Mouse (Mus musculus) stomach, embryonic 16.5 days (tissue): ENCODE results near the gene Prune2. TPM values are rescaled to one million over a fixed set of nuclear protein-coding genes. Genes with fewer than 3 reads are reported as not detected.

Experiments used
- ATAC-seq: fragments of 200-750 bp; cut with Nextera tagmentation; 2 replicates; pipeline ENCODE4 v1.8.0; 2017; ENCODE audit warnings: moderate number of reproducible peaks, moderate TSS enrichment; ENCODE audit not compliant: insufficient read depth, low FRiP score
- H3K27ac ChIP-seq: fragments of 300-500 bp; sonication (generic); 2 replicates; pipeline ENCODE4 v1.5.1; 2014; ENCODE audit warnings: low read length
- H3K27me3 ChIP-seq: fragments of 300-500 bp; sonication (generic); 2 replicates; pipeline ENCODE4 v1.6.1; 2014; ENCODE audit warnings: low read length, control low read depth, mixed read lengths; ENCODE audit not compliant: control insufficient read depth, insufficient read depth
- H3K36me3 ChIP-seq: fragments of 300-500 bp; sonication (generic); 2 replicates; pipeline ENCODE4 v1.6.1; 2014; ENCODE audit warnings: low read length; ENCODE audit not compliant: control insufficient read depth, insufficient read depth
- H3K4me1 ChIP-seq: fragments of 300-500 bp; sonication (generic); 2 replicates; pipeline ENCODE4 v1.6.1; 2014; ENCODE audit warnings: low read length, control low read depth, mixed read lengths; ENCODE audit not compliant: control insufficient read depth, insufficient read depth
- H3K4me2 ChIP-seq: fragments of 300-500 bp; sonication (generic); 2 replicates; pipeline ENCODE4 v1.6.1; 2014; ENCODE audit warnings: low read depth, low read length, mixed read lengths
- H3K4me3 ChIP-seq: fragments of 300-500 bp; sonication (generic); replicated peaks from 2 replicates; pipeline ENCODE4 v1.5.1; 2014; ENCODE audit warnings: mild to moderate bottlenecking, low read length
- H3K9ac ChIP-seq: fragments of 300-500 bp; sonication (generic); 2 replicates; pipeline ENCODE4 v1.6.1; 2014; ENCODE audit warnings: low read length
- H3K9me3 ChIP-seq: fragments of 300-500 bp; sonication (generic); replicated peaks from 2 replicates; pipeline ENCODE4 v1.6.1; 2016; ENCODE audit warnings: low read length, control low read depth; ENCODE audit not compliant: control insufficient read depth
- WGBS: fragments of 180-500 bp; shearing (Covaris S2); extraction: QIAGEN DNeasy Blood & Tissue Kit; methylation state at CpG from one replicate; pipeline ENCODE4 v1.1.7; 2014; 5-methylcytosine and 5-hydroxymethylcytosine counted together
- polyA plus RNA-seq: library from polyadenylated mRNA; unstranded; fragments of >200 nt; fragmentation: Nextera tagmentation; extraction: Ambion mirVana; gene quantifications from 2 replicates; pipeline ENCODE4 v1.2.1, GENCODE M21; 2015

The Prune2 gene
- polyA plus RNA-seq, 1 experiment from 2014 or later = 2.9 TPM

- H3K4me1 ChIP-seq = no peaks in the 10 kb centered on the region
- H3K27ac ChIP-seq = no peak overlapping the region
- H3K27me3 ChIP-seq = no peaks in the 10 kb centered on the region
- H3K9ac ChIP-seq = no peak overlapping the region
- no peaks in the 10 kb centered on the region for H3K36me3 ChIP-seq
- ATAC-seq = no peak
- no peak overlapping the region for H3K4me3 ChIP-seq
- no peaks in the 10 kb centered on the region for H3K9me3 ChIP-seq
- 86% methylated on average over 5 of the region's 5 CpGs for WGBS
- H3K4me2 ChIP-seq = no peak overlapping the region
Observed at GRCm38 (mm10) chr19:17071205-17071604, 115.3 kb downstream of the Prune2 start.

DNA sequence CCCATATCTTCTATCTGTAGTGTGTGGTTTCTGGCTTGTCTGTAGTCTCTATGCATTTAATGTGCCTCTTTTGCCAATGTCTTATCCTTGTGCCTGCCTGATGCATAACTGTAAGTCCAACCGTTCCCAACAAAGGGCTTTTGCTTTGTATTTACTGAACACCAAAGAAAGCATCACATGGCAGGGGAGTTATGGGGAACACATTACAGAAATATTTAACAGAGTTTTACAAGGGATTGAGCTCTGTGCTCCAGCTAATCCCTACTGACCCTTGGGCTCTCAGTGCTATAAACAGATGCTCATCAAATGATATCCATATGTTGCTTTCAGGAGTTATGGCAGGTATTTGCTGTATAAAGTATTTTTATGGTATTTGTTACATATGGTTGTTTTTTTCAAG, 116.3 kb downstream of the Prune2 start:
- 53% methylated on average over 1 of the region's 1 CpGs for WGBS
- Histone ChIP-seq H3K4me1 (no peaks in the 10 kb centered on the region), H3K27me3 (no peaks in the 10 kb centered on the region), H3K36me3 (no peaks in the 10 kb centered on the region), H3K4me3 (no peak overlapping the region), H3K4me2 (no peak overlapping the region), H3K27ac (no peak overlapping the region), H3K9me3 (no peaks in the 10 kb centered on the region), H3K9ac (no peak overlapping the region)
- ATAC-seq = no peak

DNA sequence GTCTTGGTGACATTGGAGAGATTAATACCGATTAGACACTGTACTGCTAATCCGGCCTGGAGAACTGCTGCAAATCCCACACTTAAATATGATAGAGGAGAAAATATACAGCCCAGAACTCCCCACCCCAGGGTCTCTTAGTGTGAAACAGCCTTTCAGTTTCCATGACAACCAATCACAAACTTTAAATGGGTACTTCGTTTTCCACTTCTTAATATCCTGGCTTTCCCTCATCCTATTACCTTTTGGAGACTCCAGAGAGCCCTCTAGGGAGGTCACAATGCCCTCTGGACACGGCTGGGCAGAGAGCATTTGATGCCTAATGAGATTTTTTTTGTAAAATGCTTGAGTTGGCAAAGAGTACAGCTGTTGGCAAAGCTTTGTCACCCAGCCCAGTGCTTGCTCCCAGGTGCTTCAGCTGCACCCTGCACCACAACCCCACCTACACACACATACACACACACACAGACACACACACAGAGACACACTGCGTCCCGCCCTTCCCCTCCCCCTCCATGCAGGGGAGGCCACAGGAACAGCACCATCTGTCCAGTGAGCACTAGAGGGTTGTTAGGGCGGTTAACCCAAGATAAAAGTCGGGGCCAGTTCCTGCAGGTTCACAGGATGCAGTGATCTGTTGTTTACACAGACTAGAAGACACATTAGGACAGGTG, 122.9 kb downstream of the Prune2 start:
- Histone ChIP-seq H3K27ac (no peak overlapping the region), H3K27me3 (no peaks in the 10 kb centered on the region), H3K9me3 (no peaks in the 10 kb centered on the region), H3K36me3 (no peaks in the 10 kb centered on the region), H3K9ac (no peak overlapping the region), H3K4me2 (no peak overlapping the region), H3K4me3 (no peak overlapping the region), H3K4me1 (no peaks in the 10 kb centered on the region)
- peak; percentile 68; the same call in 1 of the 2 replicates for ATAC-seq
- WGBS = 51% methylated on average over 8 of the region's 8 CpGs

- Histone ChIP-seq H3K9ac (no peak overlapping the region), H3K4me3 (no peak overlapping the region), H3K27me3 (no peaks in the 10 kb centered on the region), H3K36me3 (no peaks in the 10 kb centered on the region), H3K9me3 (no peaks in the 10 kb centered on the region), H3K4me1 (no peaks in the 10 kb centered on the region), H3K27ac (no peak overlapping the region), H3K4me2 (no peak overlapping the region)
- WGBS = 72% methylated on average over 10 of the region's 10 CpGs
- no peak for ATAC-seq
Observed at GRCm38 (mm10) chr19:17081382-17081781, 125.5 kb downstream of the Prune2 start.

DNA sequence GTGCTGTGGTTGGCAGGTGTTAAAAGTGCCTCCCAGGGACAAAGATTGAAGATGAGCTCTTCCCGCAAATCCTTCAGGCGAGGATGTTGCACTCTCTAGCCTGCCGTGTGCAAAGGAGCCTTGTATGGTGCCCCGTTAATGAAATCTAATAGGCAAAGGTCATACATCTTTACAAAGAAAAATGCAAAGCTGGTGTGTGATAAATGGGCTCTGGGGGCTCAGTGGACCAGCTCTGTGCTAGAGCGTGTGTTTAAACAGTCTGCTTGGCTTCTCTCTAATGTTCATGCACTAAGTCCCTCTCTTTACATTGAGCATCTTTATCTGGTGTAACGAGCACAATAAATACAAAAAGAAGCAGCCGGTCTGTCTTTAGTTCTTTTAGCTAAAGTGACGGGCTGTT, 138.1 kb downstream of the Prune2 start:
- Histone ChIP-seq H3K4me2 (no peak overlapping the region), H3K4me1 (no peaks in the 10 kb centered on the region), H3K27ac (no peak overlapping the region), H3K9ac (no peak overlapping the region), H3K36me3 (no peaks in the 10 kb centered on the region), H3K9me3 (no peaks in the 10 kb centered on the region), H3K27me3 (no peaks in the 10 kb centered on the region), H3K4me3 (no peak overlapping the region)
- WGBS = 27% methylated on average over 8 of the region's 8 CpGs
- no peak for ATAC-seq

DNA sequence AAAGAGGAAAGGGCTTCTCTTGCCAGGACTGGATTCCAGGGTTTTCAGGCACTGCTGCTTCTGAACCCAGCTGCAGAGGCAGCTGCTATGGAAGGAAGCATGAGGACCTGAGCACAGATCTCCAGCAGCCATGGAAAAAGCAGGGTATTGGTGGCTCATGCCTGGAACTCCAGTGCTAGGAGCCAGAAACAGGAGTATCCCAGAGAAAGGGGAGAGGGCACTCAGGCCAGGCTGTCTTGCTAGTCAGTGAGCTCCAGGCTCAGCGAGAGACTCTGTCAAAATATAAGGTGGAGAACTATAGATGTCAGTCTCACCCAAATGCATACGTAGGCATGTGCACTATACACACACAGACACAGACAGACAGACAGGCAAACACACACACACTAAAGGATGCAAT, 140.4 kb downstream of the Prune2 start:
- WGBS = 59% methylated on average over 2 of the region's 2 CpGs
- Histone ChIP-seq H3K9me3 (no peaks in the 10 kb centered on the region), H3K4me1 (no peaks in the 10 kb centered on the region), H3K4me2 (no peak overlapping the region), H3K27me3 (no peaks in the 10 kb centered on the region), H3K4me3 (no peak overlapping the region), H3K36me3 (no peaks in the 10 kb centered on the region), H3K27ac (no peak overlapping the region), H3K9ac (no peak overlapping the region)
- no peak for ATAC-seq

DNA sequence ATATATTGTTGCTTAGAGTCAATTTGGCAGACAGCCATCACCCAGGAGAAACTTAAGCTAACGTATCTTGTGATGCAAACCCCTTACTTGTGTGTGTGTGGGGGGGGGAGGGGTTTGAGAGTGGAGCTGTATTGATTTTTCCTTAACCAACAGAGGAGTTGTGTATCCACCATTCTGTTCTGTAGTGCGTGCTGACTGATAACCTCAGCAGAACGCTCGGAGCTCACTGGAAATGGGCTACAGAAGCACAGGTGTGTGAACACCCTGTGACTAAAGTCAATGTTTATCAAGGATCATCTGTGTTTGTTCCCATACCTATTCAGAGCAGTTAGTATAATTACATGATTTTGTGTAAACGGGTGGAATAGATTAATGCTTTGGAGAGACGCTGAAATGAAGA, 141.3 kb downstream of the Prune2 start:
- Histone ChIP-seq H3K4me3 (no peak overlapping the region), H3K36me3 (no peaks in the 10 kb centered on the region), H3K27ac (no peak overlapping the region), H3K9me3 (no peaks in the 10 kb centered on the region), H3K4me1 (no peaks in the 10 kb centered on the region), H3K27me3 (no peaks in the 10 kb centered on the region), H3K4me2 (no peak overlapping the region), H3K9ac (no peak overlapping the region)
- 52% methylated on average over 6 of the region's 6 CpGs for WGBS
- peak; percentile 71; the same call in 1 of the 2 replicates for ATAC-seq

GRCm38 (mm10) chr19:17108782-17109181, 152.9 kb downstream of the Prune2 start:
- WGBS = 31% methylated on average over 8 of the region's 8 CpGs

DNA sequence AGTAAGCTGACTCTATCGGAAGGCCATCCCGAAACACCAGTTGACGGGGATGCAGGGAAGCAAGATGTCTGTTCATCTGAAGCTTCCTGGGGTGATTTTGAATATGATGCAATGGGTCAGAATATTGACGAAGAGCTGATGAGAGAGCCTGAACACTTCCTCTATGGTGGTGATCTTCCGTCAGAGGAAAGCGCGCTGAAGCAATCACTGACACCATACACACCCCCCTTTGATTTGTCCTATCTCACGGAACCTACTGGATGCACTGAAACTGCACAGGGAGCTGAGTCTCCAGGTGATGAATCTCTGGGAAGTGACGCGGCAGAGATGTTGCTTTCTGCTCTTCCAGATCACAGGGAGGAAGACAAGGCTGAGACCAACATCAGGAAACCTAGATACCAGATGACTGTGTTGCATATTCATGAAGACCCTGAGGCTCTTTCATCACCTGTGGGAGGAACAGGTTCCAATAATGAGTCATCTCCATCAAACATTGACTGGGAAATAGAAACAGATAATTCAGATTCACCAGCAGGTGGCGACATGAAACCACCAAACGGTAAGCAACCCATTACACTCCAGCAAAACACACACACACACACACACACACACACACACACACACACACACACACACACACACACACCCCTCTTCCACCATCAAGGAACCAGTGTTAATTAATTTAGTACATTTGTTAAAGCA, 168.3 kb downstream of the Prune2 start:
- Histone ChIP-seq H3K4me2 (no peak overlapping the region), H3K27ac (no peak overlapping the region), H3K9me3 (no peaks in the 10 kb centered on the region), H3K4me3 (no peak overlapping the region), H3K4me1 (no peaks in the 10 kb centered on the region), H3K27me3 (no peaks in the 10 kb centered on the region), H3K36me3 (no peaks in the 10 kb centered on the region), H3K9ac (no peak overlapping the region)
- no peak for ATAC-seq
- 65% methylated on average over 12 of the region's 12 CpGs for WGBS

More at GRCm38 (mm10) chr19:17108782-17109181, 152.9 kb downstream of the Prune2 start:
- Histone ChIP-seq H3K36me3 (no peaks in the 10 kb centered on the region), H3K9ac (no peak overlapping the region), H3K4me2 (no peak overlapping the region), H3K9me3 (no peaks in the 10 kb centered on the region), H3K4me1 (no peaks in the 10 kb centered on the region), H3K27ac (no peak overlapping the region), H3K4me3 (no peak overlapping the region), H3K27me3 (no peaks in the 10 kb centered on the region)
- ATAC-seq = no peak
